Mouse (Mus musculus): ENCODE measurements around the gene Gngt1.

Gngt1 gene

GRCm38 (mm10) chr6:3993492-3993891 is at the start of gene Gngt1:
Gene Gngt1, plus strand, starts transcription at chr6:3993792.
- DNase-seq (ENCODE audit: low spot score in 2 of 2): no peak

GRCm38 (mm10) chr6:3954969-3955368 is 38.6 kb upstream of the Gngt1 start:
- DNase-seq (ENCODE audit: low spot score in 2 of 2): no peak

DNA sequence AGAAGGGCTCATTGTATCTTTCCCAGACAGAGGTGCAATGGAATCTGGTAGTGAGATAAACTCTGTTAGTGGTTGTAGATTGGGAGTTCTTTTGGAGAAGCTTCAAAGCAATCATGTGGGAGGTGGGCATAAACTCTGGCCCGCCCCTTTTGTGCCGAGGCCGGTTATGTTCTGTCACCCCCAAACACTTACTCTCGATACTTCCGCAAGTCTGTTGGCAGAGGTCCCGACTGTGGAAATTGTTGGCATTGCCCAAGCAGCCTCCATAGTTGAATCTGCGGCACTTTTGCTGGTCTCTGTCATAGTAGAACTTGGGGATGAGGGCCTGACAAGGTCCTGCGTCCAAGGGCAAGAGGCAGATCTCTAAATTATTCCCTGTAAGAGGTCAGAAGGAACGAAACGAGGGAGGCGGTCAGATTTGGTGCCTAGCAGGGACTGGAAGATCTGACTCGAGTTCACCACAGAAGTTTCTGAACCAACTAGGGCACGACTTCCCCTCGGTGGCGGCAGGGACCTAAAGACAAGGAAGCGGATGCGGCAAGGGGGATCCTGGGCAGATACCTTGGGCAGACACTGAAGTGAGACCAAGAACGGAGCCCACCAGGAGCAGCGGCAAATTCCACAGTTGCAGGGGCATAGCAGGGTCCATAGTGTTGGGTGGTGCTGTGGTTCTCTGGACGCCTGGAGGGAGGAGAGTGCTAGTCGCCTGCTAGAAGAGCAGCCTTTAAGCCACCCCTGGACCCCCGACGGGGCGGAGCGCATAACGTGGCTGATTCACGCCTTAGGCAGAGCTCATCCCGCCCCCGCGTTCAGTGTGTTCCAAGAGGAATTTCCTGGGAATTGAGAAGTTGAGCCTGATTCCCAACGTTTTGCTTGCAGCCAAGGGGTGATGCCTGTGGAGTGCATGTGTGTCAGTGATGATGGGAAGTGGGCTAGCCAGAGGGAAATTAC is 25.6 kb upstream of the Gngt1 start:
- DNase-seq (ENCODE audit: low spot score in 2 of 2): no peak

DNA sequence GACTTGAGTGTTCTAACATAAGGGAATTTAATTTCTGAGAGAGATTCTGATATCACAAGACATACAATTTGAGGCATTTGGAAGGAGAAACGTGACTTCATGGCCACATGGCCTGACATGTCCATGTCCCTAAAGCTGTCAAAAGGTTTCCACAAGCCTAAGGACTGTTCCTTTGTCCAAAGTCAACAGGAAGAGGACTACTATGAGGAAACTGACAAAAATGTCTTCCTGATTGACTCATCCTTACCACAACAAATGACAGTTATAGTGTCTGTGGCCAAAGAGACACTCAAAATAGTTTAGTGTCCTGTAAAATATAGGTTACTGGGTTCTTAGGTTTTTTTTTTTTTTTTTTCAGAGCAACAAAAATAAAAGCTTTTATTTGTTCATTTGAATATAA is 19.9 kb upstream of the Gngt1 start:
- DNase-seq (ENCODE audit: low spot score in 2 of 2): no peak

- no peak for DNase-seq (ENCODE audit: low spot score in 2 of 2)
Measured at GRCm38 (mm10) chr6:3982661-3983284, 10.8 kb upstream of the Gngt1 start.

GRCm38 (mm10) chr6:3988750-3989149 is 4.8 kb upstream of the Gngt1 start, which contains the start of gene Tfpi2:
Gene Tfpi2, minus strand, starts transcription at chr6:3988919.
- no peak for DNase-seq (ENCODE audit: low spot score in 2 of 2)

- DNase-seq (ENCODE audit: low spot score in 2 of 2): no peak
Measured at GRCm38 (mm10) chr6:3998089-3998488, 4.5 kb downstream of the Gngt1 start.

- no peak for DNase-seq (ENCODE audit: low spot score in 2 of 2)
Measured at GRCm38 (mm10) chr6:3999296-3999695, 5.7 kb downstream of the Gngt1 start.

GRCm38 (mm10) chr6:4000716-4001115 is 7.1 kb downstream of the Gngt1 start:
- DNase-seq (ENCODE audit: low spot score in 2 of 2): no peak

- DNase-seq (ENCODE audit: low spot score in 2 of 2): no peak
Measured at GRCm38 (mm10) chr6:4003445-4003844, 9.9 kb downstream of the Gngt1 start.

DNA sequence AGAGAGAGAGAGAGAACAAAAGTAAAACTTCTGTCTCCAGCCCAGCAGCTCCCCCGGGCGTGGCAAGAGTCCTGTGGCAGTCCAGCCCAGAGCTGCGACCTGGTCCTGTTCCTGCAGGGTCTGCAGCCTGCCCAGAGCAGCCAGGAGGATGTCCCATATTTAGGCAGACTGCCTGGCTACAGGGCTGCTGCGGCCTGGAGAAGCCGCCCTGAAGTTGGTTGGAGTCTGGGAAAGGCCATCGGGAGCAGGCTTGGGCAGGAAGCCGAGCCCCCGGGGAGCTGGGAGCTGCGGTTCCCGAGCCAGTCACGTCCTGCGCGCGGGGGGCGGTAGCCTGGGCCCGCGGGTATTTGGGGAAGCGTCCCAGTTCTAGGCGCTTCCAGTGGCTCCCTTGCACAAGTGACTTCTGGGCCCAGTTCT is 10.3 kb downstream of the Gngt1 start, which contains the start of gene Gng11:
Gng11 (plus strand) TSS at position 15 of the 417 bp plus-strand sequence.
- DNase-seq (ENCODE audit: low spot score in 2 of 2): peak in 1 of 2 experiments; percentile 39

DNA sequence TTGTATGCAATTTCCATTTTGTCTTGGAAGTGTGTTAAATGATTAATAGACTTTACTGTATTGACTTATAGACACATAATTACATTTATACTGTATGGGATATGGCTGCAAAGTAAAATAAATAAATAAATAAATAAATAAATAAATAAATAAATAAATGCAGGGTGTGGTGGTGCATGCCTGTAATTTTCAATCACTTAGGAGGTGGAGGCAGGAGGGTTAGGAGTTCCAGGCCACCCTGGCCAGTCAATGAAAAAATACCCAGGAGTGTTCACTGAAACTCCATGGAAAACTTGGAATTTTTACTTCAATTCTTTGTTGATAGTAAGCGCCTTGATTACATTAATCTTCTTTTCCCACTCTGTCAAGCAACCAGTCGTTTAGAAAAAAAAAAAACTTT is 11.2 kb downstream of the Gngt1 start:
- DNase-seq (ENCODE audit: low spot score in 2 of 2): no peak

DNA sequence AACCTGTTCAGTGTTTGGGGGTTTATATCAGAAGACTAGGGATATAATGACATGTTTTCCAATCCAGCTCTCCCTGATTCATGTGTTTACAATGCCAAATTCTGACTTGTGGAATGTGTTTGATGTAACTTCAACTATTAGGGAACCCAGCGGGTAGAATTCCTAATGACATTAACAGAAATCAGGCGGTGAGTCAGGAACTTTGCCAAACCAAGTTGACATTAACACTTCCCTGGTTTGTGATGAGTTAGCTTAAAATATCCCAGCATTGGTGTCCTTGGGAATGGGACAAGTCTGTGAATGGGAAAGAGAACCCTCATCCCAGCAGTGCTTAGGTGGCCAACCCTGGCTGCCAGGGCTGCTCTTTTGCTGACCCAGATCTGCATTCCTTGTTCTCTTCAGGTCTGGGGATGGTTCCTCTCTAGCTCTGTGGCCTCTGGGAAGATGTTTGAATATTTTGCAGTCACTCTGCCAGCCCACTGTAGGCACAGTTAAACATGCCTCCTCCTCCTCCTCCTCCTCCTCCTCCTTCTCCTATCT is 15.0 kb downstream of the Gngt1 start:
- DNase-seq (ENCODE audit: low spot score in 2 of 2): no peak

GRCm38 (mm10) chr6:4009548-4009947 is 16.0 kb downstream of the Gngt1 start:
- no peak for DNase-seq (ENCODE audit: low spot score in 2 of 2)

DNA sequence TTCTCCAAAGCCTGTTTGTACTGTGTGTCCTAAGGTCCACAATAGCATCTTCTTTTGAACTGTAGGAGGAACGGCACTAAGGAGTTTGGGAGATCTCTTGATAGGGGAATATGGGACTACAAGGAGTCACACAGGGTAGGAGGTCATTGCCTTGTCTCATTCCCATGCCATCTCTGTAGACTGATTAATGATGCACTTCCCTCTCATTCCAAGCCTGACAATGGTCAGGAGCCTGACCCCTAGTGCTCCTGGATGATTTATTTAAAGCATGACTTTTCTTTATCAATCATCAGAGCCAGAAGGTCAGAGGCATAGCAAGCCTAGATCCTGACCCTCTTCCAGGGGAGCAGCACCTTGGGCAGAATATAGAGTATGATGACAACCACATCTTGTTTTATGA is 29.1 kb downstream of the Gngt1 start:
- no peak for DNase-seq (ENCODE audit: low spot score in 2 of 2)

- DNase-seq (ENCODE audit: low spot score in 2 of 2): no peak
Measured at GRCm38 (mm10) chr6:4026367-4026766, 32.8 kb downstream of the Gngt1 start.

- no peak for DNase-seq (ENCODE audit: low spot score in 2 of 2)
Measured at GRCm38 (mm10) chr6:4030956-4031355, 37.4 kb downstream of the Gngt1 start.

GRCm38 (mm10) chr6:4041821-4042220 is 48.2 kb downstream of the Gngt1 start:
- DNase-seq (ENCODE audit: low spot score in 2 of 2): no peak
